22 mouse cellular contexts compared by ENCODE assay signal in the genomic region with DNA sequence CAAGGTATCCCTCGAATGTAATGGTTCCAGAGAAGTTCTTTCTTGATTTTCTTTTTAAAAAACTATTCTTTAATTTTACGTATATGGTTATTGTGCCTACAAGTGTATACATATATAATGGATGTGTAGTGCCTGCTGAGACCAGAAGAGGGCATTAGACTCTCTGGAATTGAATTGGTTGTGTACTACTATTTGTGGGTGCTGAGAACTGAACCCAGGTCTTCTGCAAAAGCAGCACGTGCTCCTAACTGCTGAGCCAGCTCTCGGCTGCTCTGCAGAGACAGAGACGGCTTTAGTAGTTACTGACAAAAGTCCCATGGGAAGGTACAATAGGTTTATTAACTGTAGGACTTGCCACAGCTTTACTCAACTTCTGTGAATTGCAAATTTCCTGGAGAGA. TPM values are rescaled to one million over a fixed set of nuclear protein-coding genes. Genes with fewer than 3 reads are reported as not detected.
DNase-seq lines count a peak whose midpoint lies in the region; ATAC-seq and TF ChIP-seq lines count a peak whose summit lies in the region.
"Had no signal": no experiment of that assay in that cellular context is flagged by ENCODE, and none has a peak within 500 bp of the region (broad histone marks: within the 10 kb centered on the region; RNA-seq: fewer than 3 reads in every experiment).

No protein-coding gene starts in this region.

- POLR2A ChIA-PET in Patski (lab: Charles Lee) = no interaction called here

- peak; percentile 77 for DNase-seq in heart, adult 11 months
- DNase-seq in heart, postnatal 10 days = no peak
- no peak for DNase-seq in liver, embryonic 14.5 days (ENCODE audit: low read depth in 3 of 3, low spot score in 3 of 3)
- DNase-seq in liver, embryonic 11.5 days (ENCODE audit: low spot score) = no peak
- DNase-seq in A20 (ENCODE audit: low read depth, low spot score) = peak; percentile 22
- DNase-seq in Patski (ENCODE audit: low read depth, low spot score) = no peak
- no peak for DNase-seq in kidney, postnatal 25 days
- DNase-seq: adrenal gland, adult 2 months; cerebellum, adult 11 months; cerebellum, adult 9-11 months; kidney, adult 8-10 months; liver; lung, adult 2 months; thymus, adult 18-20 months; thymus, postnatal 36 days had no signal

- H3K36me3 ChIP-seq in liver, embryonic 14.5 days (replicated peaks; ENCODE audit: control insufficient read depth, insufficient read depth, low read depth) = peaks cover 35% of the 10 kb centered on the region
- H3K36me3 ChIP-seq in liver, embryonic 11.5 days (ENCODE audit: control insufficient read depth, insufficient read depth, low read length) = peaks cover 16% of the 10 kb centered on the region; the same call in 1 of the 2 replicates
- H3K36me3 ChIP-seq in hindbrain, embryonic 13.5 days = peaks cover 11% of the 10 kb centered on the region; the same call in 1 of the 2 replicates

- no peak for TF ChIP-seq EP300 in liver, embryonic 14.5 days (IDR thresholded peaks at IDR 0.05; ENCODE audit: low read depth)

- in situ Hi-C loops in Patski (cut with MboI; ENCODE audit: low pct_unique_long_range_greater_than_20kb) = no loop called here

- no peak overlapping the region for H3K27ac ChIP-seq in liver, embryonic 14.5 days
- no peak overlapping the region for H3K27ac ChIP-seq in liver, embryonic 11.5 days (ENCODE audit: low read depth, low read length)
- no peak overlapping the region for H3K27ac ChIP-seq in hindbrain, embryonic 13.5 days
- H3K27ac ChIP-seq: heart, embryonic 10.5 days; hindbrain, embryonic 10.5 days; limb, embryonic 10.5 days; midbrain, embryonic 15.5 days; stomach, embryonic 15.5 days had no signal

- no peaks in the 10 kb centered on the region for H3K9me3 ChIP-seq in liver, embryonic 14.5 days (ENCODE audit: control insufficient read depth, low read length)
- no peaks in the 10 kb centered on the region for H3K9me3 ChIP-seq in liver, embryonic 11.5 days (ENCODE audit: control insufficient read depth, low read length)
- H3K9me3 ChIP-seq in hindbrain, embryonic 13.5 days = no peaks in the 10 kb centered on the region
- H3K9me3 ChIP-seq: heart, embryonic 10.5 days; hindbrain, embryonic 10.5 days; limb, embryonic 10.5 days; midbrain, embryonic 15.5 days; stomach, embryonic 15.5 days had no signal

- no peak overlapping the region for H3K4me2 ChIP-seq in liver, embryonic 14.5 days (ENCODE audit: low read depth)
- no peak overlapping the region for H3K4me2 ChIP-seq in liver, embryonic 11.5 days
- H3K4me2 ChIP-seq in hindbrain, embryonic 13.5 days = no peak overlapping the region
- H3K4me2 ChIP-seq: midbrain, embryonic 15.5 days; stomach, embryonic 15.5 days had no signal

- intact Hi-C loops in heart, postnatal 10 days (cut with DNase I) = no loop called here

- CTCF ChIA-PET in Patski (lab: Charles Lee) = no interaction called here

- H3K9ac ChIP-seq in liver, embryonic 14.5 days (replicated peaks) = no peak overlapping the region
- no peak overlapping the region for H3K9ac ChIP-seq in liver, embryonic 11.5 days (ENCODE audit: low read depth, low read length)
- H3K9ac ChIP-seq in hindbrain, embryonic 13.5 days = no peak overlapping the region
- H3K9ac ChIP-seq: midbrain, embryonic 15.5 days; stomach, embryonic 15.5 days had no signal

- no peak for ATAC-seq in liver, embryonic 14.5 days (ENCODE audit: insufficient read depth)
- no peak for ATAC-seq in liver, embryonic 11.5 days (replicated peaks; ENCODE audit: low FRiP score)
- no peak for ATAC-seq in Patski
- ATAC-seq in hindbrain, embryonic 13.5 days (ENCODE audit: low FRiP score) = no peak
- ATAC-seq: forebrain, embryonic 16.5 days; midbrain, embryonic 15.5 days had no signal

- peaks cover 8 to 10% of the 10 kb centered on the region in 2 experiments for H3K4me1 ChIP-seq in liver, embryonic 14.5 days (replicated peaks; ENCODE audit: control insufficient read depth in 2 of 2, insufficient read depth in 2 of 2, low read length in 1 of 2)
- H3K4me1 ChIP-seq in liver, embryonic 11.5 days (replicated peaks; ENCODE audit: control insufficient read depth, insufficient read depth, low read length) = peaks cover 14% of the 10 kb centered on the region
- H3K4me1 ChIP-seq in hindbrain, embryonic 13.5 days (replicated peaks) = peaks cover 29% of the 10 kb centered on the region

- 90% methylated on average over 5 of the region's 5 CpGs for WGBS in liver, embryonic 14.5 days (ENCODE audit: insufficient replicate concordance)
- WGBS in liver, embryonic 11.5 days = 91% methylated on average over 5 of the region's 5 CpGs
- WGBS in hindbrain, embryonic 13.5 days = 89% methylated on average over 5 of the region's 5 CpGs

- no peaks in the 10 kb centered on the region for H3K27me3 ChIP-seq in liver, embryonic 14.5 days (ENCODE audit: control insufficient read depth, insufficient read depth, low read length)
- H3K27me3 ChIP-seq in liver, embryonic 11.5 days (replicated peaks; ENCODE audit: control insufficient read depth, insufficient read depth, low read length) = no peaks in the 10 kb centered on the region
- no peaks in the 10 kb centered on the region for H3K27me3 ChIP-seq in Patski
- no peaks in the 10 kb centered on the region for H3K27me3 ChIP-seq in hindbrain, embryonic 13.5 days
- H3K27me3 ChIP-seq: midbrain, embryonic 15.5 days; stomach, embryonic 15.5 days had no signal

- no peak overlapping the region for H3K4me3 ChIP-seq in liver, embryonic 14.5 days (ENCODE audit: insufficient read depth in 1 of 2, low read depth in 2 of 2, low read length in 2 of 2)
- H3K4me3 ChIP-seq in liver, embryonic 11.5 days (ENCODE audit: low read depth, low read length) = no peak overlapping the region
- no peak overlapping the region for H3K4me3 ChIP-seq in hindbrain, embryonic 13.5 days
- H3K4me3 ChIP-seq: heart, embryonic 10.5 days; hindbrain, embryonic 10.5 days; limb, embryonic 10.5 days; midbrain, embryonic 15.5 days; stomach, embryonic 15.5 days had no signal

- TF ChIP-seq CTCF in liver, embryonic 14.5 days (IDR thresholded peaks at IDR 0.05; ENCODE audit: low read depth) = peak; percentile 40; the same call in 1 of the 2 replicates
- TF ChIP-seq CTCF in Patski (IDR thresholded peaks at IDR 0.05) = peak; percentile 30

RNA-seq across cellular contexts. Expression of gene Crk, which starts 5.4 kb away (rescaled TPM):
- total RNA-seq in heart, postnatal 10 days (2021) = 100 to 1,000 TPM; 108 to 112 TPM
- 15.0 and 20.1 TPM in 2 replicates for polyA plus RNA-seq in liver, embryonic 14.5 days (2012; rRNA removed)
- 24.5 and 27.7 TPM in 2 replicates for polyA plus RNA-seq in liver, embryonic 14.5 days (2014; fragmentation: Nextera tagmentation; extraction: Ambion mirVana)
- polyA plus RNA-seq in liver, embryonic 11.5 days (2014; fragmentation: Nextera tagmentation; extraction: Ambion mirVana) = 70.4 and 71.1 TPM in 2 replicates
- 116 TPM for polyA plus RNA-seq in Patski (2021)
- polyA plus RNA-seq in hindbrain, embryonic 13.5 days (2015; fragmentation: Nextera tagmentation; extraction: Ambion mirVana) = 120 TPM in 2 replicates

RNA-seq across cellular contexts. Expression of gene Myo1c, which starts 34.2 kb away (rescaled TPM):
- total RNA-seq in heart, postnatal 10 days (2021) = 100 to 1,000 TPM; 151 to 153 TPM
- 12.8 and 14.4 TPM in 2 replicates for polyA plus RNA-seq in liver, embryonic 14.5 days (2012; rRNA removed)
- polyA plus RNA-seq in liver, embryonic 14.5 days (2014; fragmentation: Nextera tagmentation; extraction: Ambion mirVana) = 12.6 and 16.3 TPM in 2 replicates
- polyA plus RNA-seq in liver, embryonic 11.5 days (2014; fragmentation: Nextera tagmentation; extraction: Ambion mirVana) = 37.4 and 41.9 TPM in 2 replicates
- polyA plus RNA-seq in Patski (2021) = 121 TPM
- polyA plus RNA-seq in hindbrain, embryonic 13.5 days (2015; fragmentation: Nextera tagmentation; extraction: Ambion mirVana) = 8.8 and 9.6 TPM in 2 replicates

RNA-seq across cellular contexts. Expression of gene Ywhae, which starts 48.2 kb away (rescaled TPM):
- 100 to 1,000 TPM; 738 to 749 TPM for total RNA-seq in heart, postnatal 10 days (2021)
- polyA plus RNA-seq in liver, embryonic 14.5 days (2012; rRNA removed) = 127 and 175 TPM in 2 replicates
- polyA plus RNA-seq in liver, embryonic 14.5 days (2014; fragmentation: Nextera tagmentation; extraction: Ambion mirVana) = 231 and 245 TPM in 2 replicates
- 710 and 755 TPM in 2 replicates for polyA plus RNA-seq in liver, embryonic 11.5 days (2014; fragmentation: Nextera tagmentation; extraction: Ambion mirVana)
- polyA plus RNA-seq in Patski (2021) = 860 TPM
- polyA plus RNA-seq in hindbrain, embryonic 13.5 days (2015; fragmentation: Nextera tagmentation; extraction: Ambion mirVana) = 1,500 and 1,527 TPM in 2 replicates

RNA-seq across cellular contexts. Expression of gene Inpp5k, which starts 53.7 kb away (rescaled TPM):
- 10 to 100 TPM; 35.4 to 37.3 TPM for total RNA-seq in heart, postnatal 10 days (2021)
- 10.8 and 13.0 TPM in 2 replicates for polyA plus RNA-seq in liver, embryonic 14.5 days (2012; rRNA removed)
- 16.3 and 17.0 TPM in 2 replicates for polyA plus RNA-seq in liver, embryonic 14.5 days (2014; fragmentation: Nextera tagmentation; extraction: Ambion mirVana)
- 21.9 and 22.2 TPM in 2 replicates for polyA plus RNA-seq in liver, embryonic 11.5 days (2014; fragmentation: Nextera tagmentation; extraction: Ambion mirVana)
- polyA plus RNA-seq in Patski (2021) = 32.9 TPM
- 38.8 and 41.2 TPM in 2 replicates for polyA plus RNA-seq in hindbrain, embryonic 13.5 days (2015; fragmentation: Nextera tagmentation; extraction: Ambion mirVana)

Comparison
In these comparisons a context has a peak if more than half of its experiments do, and no peak if none do; other contexts are left out.
1. DNase-seq: peak in heart, adult 11 months (single experiment) and A20 (single experiment); none in heart, postnatal 10 days (0 of 2), liver, embryonic 14.5 days (0 of 3), liver, embryonic 11.5 days (single experiment), Patski (single experiment) and kidney, postnatal 25 days (0 of 2).